In genomic region chr13:45008150-45008549, GRCm38 (mm10) we compare ENCODE assay signal across 8 mouse cellular contexts. TPM values are rescaled to one million over a fixed set of nuclear protein-coding genes. Genes with fewer than 3 reads are reported as not detected.
DNase-seq lines count a peak whose midpoint lies in the region.

No protein-coding gene starts in this region.

- DNase-seq in embryo, embryonic 10 days (ENCODE audit: low spot score): peak; percentile 17
- DNase-seq in embryo, embryonic 9.5 days (ENCODE audit: extremely low spot score): no peak
- DNase-seq in urinary bladder, postnatal 14 days (ENCODE audit: low spot score): peak; percentile 26
- DNase-seq in urinary bladder, postnatal 25 days (ENCODE audit: low spot score): no peak
- peak; percentile 48 to 78 for DNase-seq in kidney, postnatal 36 days
- DNase-seq in spleen, postnatal 4 days (ENCODE audit: low spot score in 2 of 2): peak; percentile 71 to 85
- no peak for DNase-seq in ovary, adult 18-20 months (ENCODE audit: low spot score)
- no peak for DNase-seq in layer of hippocampus, adult 18-20 months (ENCODE audit: low spot score in 2 of 2)

RNA-seq across cellular contexts. Expression of gene Dtnbp1, which starts 6.2 kb away (rescaled TPM):
- total RNA-seq in layer of hippocampus, adult 18-20 months (2021): 10 to 100 TPM; 75.1 to 83.5 TPM

Comparison
In these comparisons a context has a peak if more than half of its experiments do, and no peak if none do; other contexts are left out.
1. DNase-seq: peak in embryo, embryonic 10 days (single experiment), urinary bladder, postnatal 14 days (single experiment), kidney, postnatal 36 days (2 of 2) and spleen, postnatal 4 days (2 of 2); none in embryo, embryonic 9.5 days (single experiment), urinary bladder, postnatal 25 days (single experiment), ovary, adult 18-20 months (single experiment) and layer of hippocampus, adult 18-20 months (0 of 2).